Mouse (Mus musculus) monocyte, adult 59 days (primary cell): ENCODE data around the gene Ist1. TPM values are rescaled to one million over a fixed set of nuclear protein-coding genes. Genes with fewer than 3 reads are reported as not detected.

Experiments
- total RNA-seq, 2 experiments: library from RNA; stranded (reverse); gene quantifications; one replicate each; pipeline ENCODE4 v1.2.4; 2023

Ist1 gene
- 100 to 1,000 TPM; 128 to 136 TPM for total RNA-seq

DNA sequence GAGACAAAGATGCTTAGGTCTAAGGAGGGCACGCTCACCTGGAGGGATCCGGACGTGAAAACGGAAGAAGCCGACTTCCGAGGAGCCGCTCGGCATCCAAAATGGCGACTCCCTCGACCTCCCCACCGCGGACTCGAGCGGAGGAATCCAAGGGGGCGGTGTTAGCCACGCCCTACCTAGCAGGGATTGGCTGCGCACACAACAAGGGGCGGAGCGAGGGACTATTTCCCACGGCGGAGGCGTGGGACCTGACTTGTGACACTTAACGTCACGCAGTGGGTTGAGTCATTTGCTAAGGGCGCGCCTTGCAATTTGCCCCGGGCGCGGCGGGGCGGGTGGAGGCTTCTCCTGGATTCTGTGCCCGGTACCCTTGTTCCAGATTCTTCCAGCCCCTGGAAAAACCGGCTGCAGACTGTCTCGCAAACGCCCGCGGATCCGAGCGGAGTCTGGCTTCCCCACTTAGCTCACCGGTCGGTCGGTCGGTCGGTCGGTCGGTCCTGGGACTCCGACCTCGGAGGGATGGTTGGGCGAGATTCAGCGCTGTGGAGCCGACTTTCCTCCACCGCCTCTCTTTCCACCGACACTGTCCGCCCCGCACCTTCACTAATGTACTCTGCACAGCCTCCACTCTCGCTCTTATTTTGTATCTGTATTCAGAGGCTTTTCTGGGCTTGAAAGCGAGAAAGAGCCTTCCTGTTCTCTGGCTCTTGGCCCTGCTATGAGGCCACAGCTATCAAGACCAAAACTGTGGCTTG, at the start of gene Ist1:
Gene Ist1, minus strand, starts transcription at position 115 of the 755 bp plus-strand sequence.

DNA sequence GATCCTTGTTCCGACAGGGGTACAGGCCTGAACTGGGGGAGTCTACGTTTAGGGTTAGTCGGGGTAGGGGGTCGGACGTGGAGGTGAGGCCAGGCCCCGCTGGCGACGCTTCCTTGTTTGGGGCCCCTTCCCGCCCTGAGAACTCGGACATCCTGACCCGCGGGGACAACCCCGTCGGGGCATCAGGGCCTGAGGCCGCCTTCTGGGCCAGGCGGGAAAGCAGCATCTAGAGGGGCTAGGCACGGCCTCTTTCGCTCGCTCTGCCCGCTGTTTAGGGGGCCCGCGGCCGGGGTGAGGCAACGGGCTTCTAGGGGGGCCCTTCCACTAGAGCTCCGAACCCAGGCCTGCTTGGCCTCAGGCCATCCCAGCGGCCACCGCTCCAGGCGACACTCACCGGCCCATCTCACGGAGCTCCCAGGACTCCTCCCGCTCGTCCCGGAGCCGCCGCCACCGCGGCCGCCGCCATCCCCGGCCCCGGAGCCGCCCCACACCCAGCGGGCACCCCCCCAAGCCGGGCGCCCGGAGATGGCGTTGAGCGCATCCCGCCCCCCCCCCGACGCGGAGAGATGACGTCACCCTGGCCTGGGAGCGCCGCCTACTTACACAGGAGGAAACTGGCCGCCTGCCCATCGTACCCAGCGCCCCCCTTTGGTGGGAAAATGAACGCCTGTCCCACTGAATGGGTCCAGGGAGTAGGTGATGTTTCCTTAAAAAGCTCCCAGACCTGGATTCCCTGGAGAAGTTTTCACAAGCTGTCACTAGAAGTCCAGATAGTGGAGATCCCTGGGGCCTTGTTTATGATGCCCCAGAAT, 44.4 kb upstream of the Ist1 start, which contains the start of gene Atxn1l:
Gene Atxn1l, minus strand, starts transcription at position 503 of the 812 bp plus-strand sequence.

DNA sequence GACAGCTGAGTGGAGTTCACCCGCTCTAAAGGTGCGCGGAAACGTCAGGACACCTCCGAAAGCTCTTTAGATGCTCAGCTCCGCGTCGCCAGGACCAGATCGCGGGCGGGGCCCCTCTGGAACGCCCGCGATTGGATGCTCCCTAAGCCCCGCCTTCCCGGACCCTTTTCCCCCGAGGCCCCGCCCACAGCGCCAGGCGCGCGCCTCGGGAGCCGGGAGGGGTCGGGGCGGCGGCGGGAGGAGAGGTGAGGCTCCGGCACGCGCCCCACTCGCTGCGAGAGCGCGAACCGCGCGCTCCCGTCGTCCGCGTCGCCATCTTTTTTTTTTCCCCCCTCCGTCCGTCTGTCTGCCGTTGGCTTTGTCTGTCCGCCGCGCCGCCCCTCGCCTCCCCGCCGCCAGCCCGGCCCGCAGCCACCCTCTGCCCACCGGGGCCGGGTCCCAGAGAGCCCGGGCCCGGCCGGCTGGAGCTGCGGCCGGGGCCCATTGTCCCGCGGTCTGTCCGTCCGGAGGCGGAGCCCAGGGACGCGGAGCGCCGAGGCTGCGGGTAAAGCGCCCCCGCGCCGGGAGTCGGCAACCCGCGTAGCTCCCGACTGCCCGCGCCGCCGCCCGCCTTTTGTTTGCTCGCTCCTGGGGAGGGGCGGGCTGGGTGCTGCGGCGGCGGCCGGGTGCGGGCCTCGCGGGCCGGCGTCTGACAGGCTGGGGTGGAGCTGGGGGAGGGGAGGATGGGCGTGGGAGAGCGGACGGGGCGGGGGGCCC, 12.4 kb upstream of the Ist1 start, which contains the start of gene Zfp821:
Gene Zfp821, plus strand, starts transcription at position 227 of the 756 bp plus-strand sequence.

Other genes starting within 250 kb of the Ist1 start
- not detected for gene Pmfbp1, start 199.2 kb downstream of the Ist1 start, total RNA-seq
- gene Dhx38, start 127.4 kb downstream of the Ist1 start, total RNA-seq = 10 to 100 TPM; 80.0 to 88.3 TPM
- 1 to 10 TPM; 6.2 to 8.4 TPM for gene Txnl4b, start 127.4 kb downstream of the Ist1 start, total RNA-seq
- 100 to 1,000 TPM; 284 to 372 TPM for gene Hp, start 114.1 kb downstream of the Ist1 start, total RNA-seq
- 10 to 100 TPM; 10.2 to 10.9 TPM for gene Dhodh, start 84.6 kb downstream of the Ist1 start, total RNA-seq
- gene Pkd1l3, start 78.7 kb downstream of the Ist1 start, total RNA-seq = not detected
- 10 to 100 TPM; 10.1 TPM for gene Zfp821, start 12.3 kb upstream of the Ist1 start, total RNA-seq
- gene Atxn1l, start 44.5 kb upstream of the Ist1 start, total RNA-seq = 10 to 100 TPM; 29.5 to 36.0 TPM
- 10 to 100 TPM; 63.7 to 75.7 TPM for gene Ap1g1, start 85.3 kb upstream of the Ist1 start, total RNA-seq
- gene Phlpp2, start 175.3 kb upstream of the Ist1 start, total RNA-seq = 10 to 100 TPM; 13.0 to 14.9 TPM